Mouse (Mus musculus) right cerebral cortex, adult 2 months (tissue): ENCODE data around the gene Lrit3.
A peak's percentile ranks its signal among the peaks of the same experiment; 100 is the strongest.
"Not testable (repeated sequence)": the region's sequence is repeated elsewhere in the genome, so short reads cannot be mapped to it uniquely, and the experiment has no call there.

Experiments used
- DNase-seq, 2 experiments: peaks; one replicate each; pipeline ENCODE4 v3.0.0; 2021 to 2022; ENCODE audit warnings: low spot score in 2 of 2

Lrit3 gene

DNA sequence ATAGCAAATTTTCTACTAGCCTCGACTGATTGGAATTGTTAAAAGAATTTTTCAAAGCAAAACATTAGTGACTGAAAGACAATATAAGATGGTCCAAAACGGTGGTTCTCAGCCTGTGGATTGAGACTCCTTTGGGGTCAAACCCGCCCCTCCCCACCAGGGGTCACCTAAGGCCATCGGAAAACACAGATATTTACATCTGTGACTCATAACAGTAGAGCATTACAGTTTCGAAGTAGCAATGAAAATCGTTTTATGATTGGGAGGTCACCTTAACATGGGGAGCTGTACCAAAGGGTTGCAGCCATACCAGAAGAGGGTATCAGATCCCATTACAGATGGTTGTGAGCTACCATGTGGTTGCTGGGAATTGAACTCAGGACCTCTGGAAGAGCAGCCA, 32.6 kb downstream of the Lrit3 start:
- no peak for DNase-seq

DNA sequence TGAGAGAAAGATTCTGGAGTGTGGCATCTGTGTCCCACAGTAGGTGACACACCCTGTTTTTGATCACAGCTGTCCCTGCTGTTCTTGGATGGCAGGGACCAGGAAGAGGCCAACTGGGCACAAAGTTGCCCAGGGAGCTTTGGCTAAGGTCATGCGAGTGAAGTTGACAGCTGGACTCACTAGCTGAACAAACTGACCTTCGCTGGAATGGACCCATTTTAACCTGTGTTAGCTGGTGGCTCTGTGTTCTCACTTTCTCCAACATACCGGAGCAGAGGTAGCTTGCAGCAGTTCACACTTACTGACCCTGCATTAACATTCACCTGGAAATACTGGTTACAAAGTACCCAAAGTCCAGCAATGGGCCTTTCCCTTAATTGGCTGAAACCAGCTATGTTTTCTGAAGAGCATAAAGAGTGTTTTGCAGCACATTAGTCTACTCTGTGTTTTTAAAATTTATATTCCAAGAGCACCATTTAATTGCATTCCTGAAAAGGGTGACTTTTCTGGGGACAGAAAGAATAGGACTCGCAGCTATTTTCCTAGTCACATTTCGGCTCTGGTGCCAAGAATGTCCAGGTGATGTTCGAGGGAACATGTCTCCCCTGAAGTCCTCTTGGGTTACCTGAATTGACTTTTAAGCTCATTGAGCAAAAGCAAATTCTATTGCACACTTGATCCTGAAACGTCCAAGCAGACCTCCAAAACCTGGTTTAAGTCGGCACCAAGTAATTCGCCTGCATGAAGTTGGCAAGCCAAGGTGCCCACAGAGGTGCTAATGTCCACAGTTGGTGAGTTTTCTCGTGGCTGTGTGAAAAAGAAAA, 36.6 kb downstream of the Lrit3 start:
- no peak for DNase-seq

DNA sequence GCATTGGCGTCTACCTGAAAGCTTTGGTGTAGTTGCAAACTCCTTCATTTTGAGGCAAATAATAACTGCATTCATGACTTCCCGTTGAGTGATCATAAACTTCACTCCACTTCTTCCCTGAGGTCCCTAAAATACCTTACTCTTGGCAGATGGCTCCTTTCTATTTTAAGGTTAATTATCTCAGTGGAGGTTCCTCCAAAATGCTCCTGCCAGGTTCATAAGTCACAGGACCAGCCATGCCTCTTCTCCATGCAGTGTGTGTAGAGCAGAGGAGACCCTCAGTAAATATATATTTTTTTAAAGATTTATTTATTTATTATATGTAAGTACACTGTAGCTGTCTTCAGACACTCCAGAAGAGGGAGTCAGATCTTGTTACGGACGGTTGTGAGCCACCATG, 37.7 kb downstream of the Lrit3 start:
- no peak for DNase-seq

DNA sequence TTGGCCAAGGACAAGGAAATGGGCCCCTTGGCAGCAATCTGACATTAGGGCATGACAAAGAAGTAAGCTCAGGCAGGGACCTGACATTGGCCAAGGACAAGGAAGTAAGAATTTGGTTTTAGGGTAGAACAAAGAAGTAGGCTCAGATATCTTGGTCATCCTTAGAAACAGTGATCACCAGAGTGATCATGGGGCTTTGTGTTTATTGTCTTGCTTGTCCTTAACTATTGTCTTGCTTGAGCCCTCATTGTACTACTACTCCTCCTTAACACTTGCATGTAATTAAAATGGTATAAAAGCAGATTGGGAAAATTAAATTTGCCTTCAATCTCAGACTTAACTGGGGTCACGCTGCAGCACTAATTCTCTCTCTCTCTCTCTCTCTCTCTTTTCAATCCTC, 46.2 kb downstream of the Lrit3 start:
- not testable (repeated sequence) for DNase-seq

GRCm38 (mm10) chr3:129754650-129755604, 48.9 kb downstream of the Lrit3 start, which contains the start of gene Egf:
Egf (minus strand) TSS chr3:129755316.
- peak; percentile 5 to 7 for DNase-seq

GRCm38 (mm10) chr3:129744803-129745202, 59.0 kb downstream of the Lrit3 start:
- no peak for DNase-seq

DNA sequence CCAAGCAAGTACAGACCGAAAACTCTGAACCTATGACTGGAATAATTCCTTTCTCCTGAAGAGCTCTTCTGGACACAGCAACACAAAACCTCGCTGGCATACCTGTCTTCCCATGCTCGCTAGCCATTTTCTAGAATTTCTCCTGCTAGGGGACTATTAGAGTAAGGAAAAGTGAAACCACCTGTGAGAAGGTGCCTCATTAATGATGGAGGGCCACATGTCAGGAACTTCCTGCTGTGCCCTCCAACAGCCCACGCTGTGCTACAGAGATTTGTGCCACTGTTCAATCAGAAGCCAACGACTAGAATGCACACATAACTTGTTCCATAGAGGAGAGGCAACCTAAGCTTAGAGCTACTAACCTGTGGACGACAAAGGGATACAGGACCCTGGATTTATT, 61.0 kb downstream of the Lrit3 start:
- DNase-seq = no peak

DNA sequence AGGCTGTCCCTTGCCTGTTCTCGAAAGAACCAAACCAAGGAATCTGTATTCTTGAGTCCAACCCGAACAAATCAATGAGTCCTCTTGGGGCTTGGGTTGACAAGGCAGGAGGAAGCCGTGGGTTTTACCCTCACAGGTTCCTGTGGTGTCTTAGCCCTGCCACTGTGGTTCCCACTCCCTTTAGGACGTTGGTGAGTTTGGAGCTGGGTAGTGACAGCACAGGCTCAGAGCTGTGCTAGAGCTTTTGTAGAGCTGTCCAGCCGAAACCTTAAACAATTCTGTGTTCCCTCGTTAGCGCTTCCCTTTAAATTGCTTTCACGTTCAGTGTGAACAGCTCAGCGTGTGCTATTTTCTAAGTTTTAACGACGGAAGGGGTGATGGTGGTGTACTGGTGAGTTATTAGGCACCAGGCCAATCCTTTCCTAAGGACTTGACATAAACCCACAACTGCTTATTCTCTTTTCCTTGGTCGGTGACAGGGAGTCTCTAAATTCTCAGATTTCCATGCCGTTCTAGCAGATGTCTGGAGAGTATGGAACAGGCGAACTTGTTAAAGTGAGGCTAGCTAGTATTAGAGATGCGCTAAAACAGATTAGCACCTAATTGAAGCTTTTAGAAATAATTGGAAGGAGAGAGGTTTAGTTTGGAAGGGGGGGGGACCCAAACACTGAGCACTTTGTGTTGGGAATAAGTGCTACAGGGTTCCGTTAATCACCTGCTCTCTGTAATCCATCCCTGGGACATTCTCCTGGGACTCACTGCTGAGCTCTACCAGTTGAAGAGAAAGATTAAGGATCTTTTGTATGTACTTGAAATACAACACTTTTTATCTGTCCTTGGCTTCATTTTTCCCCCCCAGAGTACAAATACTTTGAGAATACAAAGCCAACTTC, 65.3 kb downstream of the Lrit3 start:
- DNase-seq = no peak
